In the genomic region with DNA sequence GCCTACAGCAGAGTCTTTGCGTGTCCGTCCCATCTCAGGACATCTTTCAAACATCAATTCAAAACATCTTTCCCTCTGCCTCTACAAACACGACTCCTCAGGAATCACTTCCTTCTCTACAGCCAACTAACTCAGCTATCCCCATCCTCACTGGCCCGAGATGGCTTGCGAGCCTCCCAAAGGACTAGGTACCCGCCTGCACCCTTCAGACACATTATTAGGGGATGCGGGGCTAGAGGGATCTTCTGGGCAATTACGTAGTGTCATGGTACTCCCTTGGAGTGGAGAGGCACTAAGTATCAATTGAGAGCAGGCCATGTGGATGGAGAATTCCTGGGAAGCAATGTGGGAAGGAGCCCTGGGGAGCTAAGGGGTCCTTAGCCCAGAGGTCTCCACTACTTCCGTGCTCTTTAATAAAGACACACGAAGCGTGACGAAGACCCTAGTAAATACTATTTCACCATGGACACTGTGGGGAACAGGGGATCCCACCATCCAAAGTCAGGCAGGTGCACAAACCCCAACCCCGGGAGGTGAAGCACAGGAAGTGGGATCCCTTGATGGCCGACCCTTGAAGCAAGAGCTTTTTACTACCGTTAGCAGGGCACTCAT, we compare ENCODE assay signal across 1 mouse cellular context.
TF ChIP-seq lines count a peak whose summit lies in the region.

No protein-coding gene starts in this region.

TF ChIP-seq in CH12.LX, 34 proteins besides CTCF, POLR2A, EP300 and RAD21:
- TF ChIP-seq UBTF (IDR thresholded peaks at IDR 0.05; ENCODE audit: low read depth, low read length) (no peak), CHD2 (IDR thresholded peaks at IDR 0.05; ENCODE audit: low read length) (no peak), NRF1 (IDR thresholded peaks at IDR 0.05; ENCODE audit: low read depth, low read length) (no peak; the same call in 1 of the 2 replicates), HCFC1 (IDR thresholded peaks at IDR 0.05; ENCODE audit: low read depth, low read length) (no peak), CHD1 (IDR thresholded peaks at IDR 0.05; ENCODE audit: low read depth, low read length) (no peak), IRF4 (IDR thresholded peaks at IDR 0.05; ENCODE audit: low read depth, low read length) (no peak), ZKSCAN1 (IDR thresholded peaks at IDR 0.05; ENCODE audit: borderline replicate concordance, low read depth, low read length) (no peak), POLR2AphosphoS2 (IDR thresholded peaks at IDR 0.05; ENCODE audit: low read depth, low read length) (no peak), SIN3A (IDR thresholded peaks at IDR 0.05; ENCODE audit: low read length) (no peak; the same call in 1 of the 2 replicates), RCOR1 (conservative IDR thresholded peaks at IDR 0.05; ENCODE audit: low read depth, low read length) (no peak), GABPA (IDR thresholded peaks at IDR 0.05; ENCODE audit: insufficient replicate concordance, low read depth, low read length) (no peak), SMC3 (IDR thresholded peaks at IDR 0.05; ENCODE audit: low read depth, low read length) (no peak), MAX (IDR thresholded peaks at IDR 0.05; ENCODE audit: low read length) (no peak), BHLHE40 (IDR thresholded peaks at IDR 0.05; ENCODE audit: low read depth, low read length) (no peak)
